Mouse (Mus musculus) intestine, postnatal 0 days (tissue): ENCODE results near the gene Gtse1. TPM values are rescaled to one million over a fixed set of nuclear protein-coding genes. Genes with fewer than 3 reads are reported as not detected.

Experiments used
- ATAC-seq: fragments of 200-750 bp; cut with Nextera tagmentation; 2 replicates; pipeline ENCODE4 v1.8.0; 2017; ENCODE audit warnings: mild to moderate bottlenecking, moderate TSS enrichment, moderate library complexity
- H3K27ac ChIP-seq: fragments of 300-500 bp; sonication (generic); 2 replicates; pipeline ENCODE4 v1.5.1; 2014; ENCODE audit warnings: mild to moderate bottlenecking, low read depth, low read length, moderate library complexity
- H3K27me3 ChIP-seq: fragments of 300-500 bp; sonication (generic); replicated peaks from 2 replicates; pipeline ENCODE4 v1.6.1; 2014; ENCODE audit warnings: low read length, mixed read lengths; ENCODE audit not compliant: control insufficient read depth, insufficient read depth
- H3K36me3 ChIP-seq: fragments of 300-500 bp; sonication (generic); 2 replicates; pipeline ENCODE4 v1.6.1; 2014; ENCODE audit warnings: mild to moderate bottlenecking, moderate library complexity; ENCODE audit not compliant: control insufficient read depth, insufficient read depth
- H3K4me1 ChIP-seq: fragments of 300-500 bp; sonication (generic); replicated peaks from 2 replicates; pipeline ENCODE4 v1.6.1; 2014; ENCODE audit warnings: antibody characterized with exemption, low read length, mixed read lengths; ENCODE audit not compliant: control insufficient read depth, insufficient read depth
- H3K4me2 ChIP-seq: fragments of 300-500 bp; sonication (generic); replicated peaks from 2 replicates; pipeline ENCODE4 v1.6.1; 2014; ENCODE audit warnings: low read depth, mild to moderate bottlenecking, moderate library complexity
- H3K4me3 ChIP-seq: fragments of 300-500 bp; sonication (generic); 2 replicates; pipeline ENCODE4 v1.5.1; 2014; ENCODE audit warnings: low read depth, low read length
- H3K9ac ChIP-seq: fragments of 300-500 bp; sonication (generic); 2 replicates; pipeline ENCODE4 v1.6.1; 2014; ENCODE audit warnings: mild to moderate bottlenecking, low read depth, low read length
- H3K9me3 ChIP-seq: fragments of 300-500 bp; sonication (generic); 2 replicates; pipeline ENCODE4 v1.6.1; 2016; ENCODE audit warnings: mixed run types; ENCODE audit not compliant: control insufficient read depth
- CTCF ChIP-seq: sonication (generic); IDR thresholded peaks from 2 replicates; pipeline ENCODE4 v1.5.1; 2016; ENCODE audit warnings: low read depth, mild to moderate bottlenecking, control low read depth, antibody characterized with exemption, moderate library complexity
- WGBS: fragments of 180-500 bp; shearing (Covaris S2); extraction: QIAGEN DNeasy Blood & Tissue Kit; methylation state at CpG from one replicate; pipeline ENCODE4 v1.1.7; 2014; 5-methylcytosine and 5-hydroxymethylcytosine counted together
- polyA plus RNA-seq: library from polyadenylated mRNA; unstranded; fragments of >200 nt; fragmentation: Nextera tagmentation; extraction: Ambion mirVana; gene quantifications from 2 replicates; pipeline ENCODE4 v1.2.1, GENCODE M21; 2015

Gene Gtse1
- polyA plus RNA-seq = 4.2 and 4.6 TPM in 2 replicates

DNA sequence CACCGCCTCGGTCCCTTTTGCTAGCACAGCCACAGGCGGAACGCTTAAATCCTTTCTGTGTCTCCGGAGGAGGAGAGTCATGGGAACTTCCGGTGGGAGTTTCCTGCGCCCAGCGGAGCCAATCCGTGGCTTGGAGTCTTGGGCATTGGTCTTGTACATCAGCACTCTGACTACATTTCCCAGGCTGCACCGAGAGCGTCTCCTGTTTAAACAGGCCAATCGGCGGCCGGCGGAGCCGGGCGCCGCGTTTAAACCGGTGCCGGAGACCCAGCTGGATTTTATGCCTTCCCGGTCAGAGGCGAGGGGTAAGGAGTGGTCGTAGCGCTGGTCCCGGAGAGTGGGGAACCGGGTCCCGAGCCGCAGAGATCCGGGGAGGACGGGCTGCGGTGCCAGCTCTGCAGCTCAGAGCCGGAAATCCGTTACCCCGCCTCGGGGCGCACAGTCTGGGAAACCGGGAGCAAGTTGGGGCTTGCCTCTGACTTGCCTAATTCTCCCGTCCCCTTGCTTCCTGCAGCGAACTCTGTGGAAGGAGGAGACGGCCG lies at the start of gene Gtse1:
Gene Gtse1 (plus strand): TSS at position 256 of the 542 bp plus-strand sequence.
- under 1% methylated on average over 42 of the region's 42 CpGs for WGBS
- no peak within 1 kb of the TSS for H3K27ac ChIP-seq
- peak within 1 kb of the TSS; percentile 82 for H3K4me3 ChIP-seq
- ATAC-seq = peak; percentile 96
- 0 out of 2 replicates have a peak, but pooled peaks cover 4% of the 10 kb centered on the region for H3K4me1 ChIP-seq
- no peaks in the 10 kb centered on the region for H3K27me3 ChIP-seq
- no peaks in the 10 kb centered on the region for H3K9me3 ChIP-seq
- peak within 1 kb of the TSS; percentile 92 for H3K4me2 ChIP-seq
- TF ChIP-seq CTCF = no peak
- H3K9ac ChIP-seq = peak within 1 kb of the TSS; percentile 54
- peaks cover 23% of the 10 kb centered on the region for H3K36me3 ChIP-seq

DNA sequence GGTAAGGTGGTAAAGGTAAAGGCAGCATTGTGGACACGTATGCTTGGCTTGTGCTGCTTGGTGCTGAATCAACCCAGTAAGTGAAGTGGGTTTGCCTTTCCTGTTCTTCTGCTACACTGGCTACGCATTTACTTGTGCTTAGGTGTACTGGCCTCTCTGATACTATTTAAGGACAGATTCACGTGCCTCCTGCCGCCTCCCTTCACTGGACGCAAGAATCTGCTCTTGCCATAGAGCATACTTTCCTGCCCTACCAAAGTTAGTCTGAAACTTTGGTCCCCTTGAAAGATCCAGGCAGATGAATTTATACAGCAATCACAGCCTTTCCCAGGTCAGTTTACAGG lies 49.1 kb upstream of the Gtse1 start:
- peak overlapping the region; percentile 91; the same call in 1 of the 2 replicates for H3K27ac ChIP-seq
- peak overlapping the region; percentile 87 for H3K4me2 ChIP-seq
- H3K27me3 ChIP-seq = no peaks in the 10 kb centered on the region
- H3K9me3 ChIP-seq = no peaks in the 10 kb centered on the region
- no peak for TF ChIP-seq CTCF
- ATAC-seq = no peak
- H3K4me3 ChIP-seq = peak overlapping the region; percentile 74
- H3K4me1 ChIP-seq = 0 out of 2 replicates have a peak, but pooled peaks cover 6% of the 10 kb centered on the region
- H3K36me3 ChIP-seq = peaks cover 7% of the 10 kb centered on the region; the same call in 1 of the 2 replicates
- peak overlapping the region; percentile 81; the same call in 1 of the 2 replicates for H3K9ac ChIP-seq
- WGBS = 51% methylated on average over 5 of the region's 5 CpGs

DNA sequence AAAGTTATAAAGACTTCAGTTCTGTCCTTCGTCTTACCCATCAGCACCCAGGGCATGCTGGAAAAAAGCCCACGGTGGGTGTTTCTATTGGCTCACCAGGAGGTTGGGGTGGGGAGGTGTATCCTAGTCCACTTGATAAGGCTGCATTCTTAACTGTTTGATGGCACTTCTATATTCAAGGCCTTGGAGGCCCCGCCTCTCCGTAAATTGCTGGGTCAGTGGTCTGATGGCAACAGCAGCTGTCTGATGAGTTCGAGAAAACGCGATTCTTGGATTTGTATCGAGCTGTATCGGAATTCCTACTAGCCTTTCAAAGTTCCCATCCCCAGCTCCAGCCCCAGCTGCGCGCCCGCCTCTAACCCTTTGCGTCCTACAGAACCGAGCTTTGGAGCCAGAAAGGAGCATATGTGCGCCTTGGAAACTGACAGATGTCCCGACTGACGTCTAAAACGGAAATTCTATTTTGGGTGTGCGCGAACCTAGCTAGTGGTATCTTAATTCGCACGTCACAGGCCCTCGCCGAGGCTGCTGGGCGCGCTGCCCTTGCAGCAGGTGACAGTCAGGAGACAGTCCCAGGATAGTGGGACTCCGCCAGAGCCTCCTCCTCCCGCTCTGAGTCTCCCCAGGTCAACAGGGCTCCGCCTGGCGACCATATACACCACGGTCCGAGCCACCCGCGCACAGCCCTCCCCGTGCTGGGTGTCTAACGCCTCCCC lies 48.6 kb upstream of the Gtse1 start:
- Histone ChIP-seq H3K27me3 (no peaks in the 10 kb centered on the region), H3K4me3 (peak overlapping the region; percentile 74), H3K4me1 (0 out of 2 replicates have a peak, but pooled peaks cover 6% of the 10 kb centered on the region), H3K4me2 (peak overlapping the region; percentile 87), H3K36me3 (peaks cover 7% of the 10 kb centered on the region; the same call in 1 of the 2 replicates), H3K27ac (peak overlapping the region; percentile 91), H3K9me3 (no peaks in the 10 kb centered on the region), H3K9ac (peak overlapping the region; percentile 81)
- TF ChIP-seq CTCF = peak; percentile 56
- peak; percentile 78 for ATAC-seq
- WGBS = 2% methylated on average over 36 of the region's 36 CpGs

DNA sequence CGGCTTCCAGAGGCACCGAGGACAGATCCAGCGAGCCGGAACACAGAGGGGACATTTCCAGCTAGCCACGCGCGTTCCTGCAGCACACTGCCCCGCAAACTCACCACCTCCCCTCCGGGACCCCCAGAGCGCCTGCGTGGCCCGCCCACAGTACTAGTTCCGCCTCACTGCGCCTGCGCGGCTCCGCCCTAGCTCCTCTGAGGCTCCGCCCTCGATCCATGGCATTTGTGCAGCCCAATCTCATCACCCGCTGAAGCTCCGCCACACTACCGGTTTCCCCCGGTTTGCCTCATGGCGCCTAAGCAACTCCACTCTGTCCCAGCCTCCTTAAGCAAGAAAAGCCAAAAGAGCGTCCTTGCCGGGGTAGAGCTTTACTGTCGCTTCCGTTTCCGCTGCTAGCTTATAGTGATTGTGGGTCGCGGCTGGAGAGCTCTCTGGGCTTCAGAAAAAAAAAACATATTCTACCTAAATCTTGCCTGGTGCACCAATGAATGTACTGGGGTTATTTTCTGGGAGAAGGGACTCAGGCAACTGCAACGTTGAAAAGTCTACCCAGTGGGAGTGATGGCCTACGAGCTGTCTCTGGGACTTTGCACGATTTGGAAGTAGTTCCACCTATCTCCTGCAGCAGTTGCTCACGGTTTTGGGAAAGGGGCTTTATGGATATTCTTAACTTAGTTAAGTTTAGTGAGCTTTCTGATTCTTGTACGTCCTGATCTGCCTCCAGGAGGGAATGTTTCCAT lies 47.8 kb upstream of the Gtse1 start, which contains the start of gene Cdpf1:
Gene Cdpf1 (minus strand): TSS at position 163 of the 743 bp plus-strand sequence.
- H3K36me3 ChIP-seq = peaks cover 7% of the 10 kb centered on the region; the same call in 1 of the 2 replicates
- no peaks in the 10 kb centered on the region for H3K9me3 ChIP-seq
- TF ChIP-seq CTCF = no peak
- H3K27ac ChIP-seq = peak within 1 kb of the TSS; percentile 91
- 0 out of 2 replicates have a peak, but pooled peaks cover 6% of the 10 kb centered on the region for H3K4me1 ChIP-seq
- peak within 1 kb of the TSS; percentile 74 for H3K4me3 ChIP-seq
- 2% methylated on average over 36 of the region's 36 CpGs for WGBS
- ATAC-seq = peak; percentile 87
- no peaks in the 10 kb centered on the region for H3K27me3 ChIP-seq
- H3K4me2 ChIP-seq = peak within 1 kb of the TSS; percentile 87
- peak within 1 kb of the TSS; percentile 81 for H3K9ac ChIP-seq

DNA sequence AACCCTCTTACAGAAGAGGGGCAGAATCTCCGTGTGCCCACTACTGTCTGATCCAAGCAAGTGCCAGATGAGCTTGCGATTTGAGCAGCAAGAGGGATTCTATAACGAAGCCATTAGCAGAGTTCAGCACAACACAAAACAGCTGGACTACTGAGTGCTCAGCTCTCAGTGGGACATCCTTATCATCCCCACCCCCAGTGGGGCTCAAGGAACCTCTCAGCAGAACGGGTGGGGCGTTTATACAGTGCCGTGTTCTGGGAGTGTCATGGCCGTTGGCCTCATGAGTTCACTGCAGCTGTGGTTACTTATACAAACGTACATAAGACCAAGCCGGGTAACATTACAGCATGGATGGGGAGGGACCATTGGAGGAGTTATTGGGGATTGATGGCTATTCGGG lies 46.1 kb upstream of the Gtse1 start:
- Histone ChIP-seq H3K36me3 (no peaks in the 10 kb centered on the region; the same call in 1 of the 2 replicates), H3K4me3 (no peak overlapping the region), H3K9me3 (0 out of 2 replicates have a peak, but pooled peaks cover 3% of the 10 kb centered on the region), H3K27ac (no peak overlapping the region; the same call in 1 of the 2 replicates), H3K9ac (no peak overlapping the region), H3K4me1 (0 out of 2 replicates have a peak, but pooled peaks cover 6% of the 10 kb centered on the region), H3K4me2 (no peak overlapping the region; the same call in 1 of the 2 replicates), H3K27me3 (no peaks in the 10 kb centered on the region)
- no peak for TF ChIP-seq CTCF
- 36% methylated on average over 10 of the region's 10 CpGs for WGBS
- peak; percentile 50 for ATAC-seq
